Comparison of ENCODE assay signal across 9 mouse cellular contexts in the genomic region with DNA sequence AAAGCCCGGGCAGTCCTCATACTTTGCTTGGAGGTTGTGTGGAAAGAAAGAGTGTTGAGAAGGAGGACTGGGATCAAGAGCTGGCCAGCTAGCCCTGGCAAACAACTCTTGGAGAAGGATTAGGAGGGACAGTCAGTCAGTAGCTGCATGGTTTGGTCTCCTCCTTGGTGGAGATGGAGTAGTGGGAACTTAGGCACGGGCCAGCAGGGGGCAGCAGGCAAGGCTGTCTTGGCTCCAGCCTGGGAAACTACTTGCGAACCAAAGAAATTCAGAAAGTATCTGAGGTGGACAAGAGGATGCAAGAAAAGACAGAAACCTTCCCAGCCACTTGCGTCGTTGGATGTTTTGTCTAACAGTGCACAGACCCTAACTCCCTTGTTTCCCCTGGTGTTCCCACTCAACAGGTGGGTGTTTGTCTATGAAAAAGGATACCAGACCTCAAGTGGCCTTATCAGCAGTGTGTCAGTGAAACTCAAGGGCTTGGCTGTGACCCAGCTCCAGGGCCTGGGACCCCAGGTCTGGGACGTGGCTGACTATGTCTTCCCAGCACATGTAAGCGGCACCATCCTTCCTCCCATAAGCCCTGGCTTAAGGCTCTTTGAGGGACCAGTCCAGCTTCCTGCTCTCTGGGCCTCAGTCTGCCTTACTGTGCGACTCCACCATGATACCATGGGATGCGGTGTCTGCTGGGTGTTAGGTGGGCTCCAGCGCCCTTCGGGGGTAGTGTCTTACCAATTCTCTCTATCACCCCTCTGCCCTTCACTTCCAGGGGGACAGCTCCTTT. TPM values are rescaled to one million over a fixed set of nuclear protein-coding genes. Genes with fewer than 3 reads are reported as not detected.
A peak's percentile ranks its signal among the peaks of the same experiment; 100 is the strongest.
DNase-seq lines count a peak whose midpoint lies in the region; ATAC-seq and TF ChIP-seq lines count a peak whose summit lies in the region.
"Had no signal": no experiment of that assay in that cellular context is flagged by ENCODE, and none has a peak within 500 bp of the region (broad histone marks: within the 10 kb centered on the region; RNA-seq: fewer than 3 reads in every experiment).

No protein-coding gene starts in this region.

- H3K4me2 ChIP-seq in kidney, embryonic 15.5 days: no peak overlapping the region
- no peak overlapping the region for H3K4me2 ChIP-seq in CH12.LX (ENCODE audit: insufficient read depth, low read depth, poor library complexity, severe bottlenecking)
- H3K4me2 ChIP-seq: lung, embryonic 15.5 days had no signal

- no peak overlapping the region for H3K9ac ChIP-seq in kidney, embryonic 15.5 days
- no peak overlapping the region for H3K9ac ChIP-seq in CH12.LX (ENCODE audit: insufficient read depth, low read depth)
- no peak overlapping the region for H3K9ac ChIP-seq in liver, adult 2 months (ENCODE audit: low read depth, low read length)
- H3K9ac ChIP-seq: lung, embryonic 15.5 days had no signal

- no peaks in the 10 kb centered on the region for H3K4me1 ChIP-seq in kidney, embryonic 15.5 days
- H3K4me1 ChIP-seq in CH12.LX (ENCODE audit: control insufficient read depth in 1 of 2, insufficient read depth in 2 of 2): peaks cover 7 to 62% of the 10 kb centered on the region in 2 experiments; a peak in 3 of 4 replicates
- no peaks in the 10 kb centered on the region for H3K4me1 ChIP-seq in liver, adult 2 months (ENCODE audit: control insufficient read depth, insufficient read depth, low read length)
- H3K4me1 ChIP-seq in olfactory bulb, adult 2 months (ENCODE audit: control insufficient read depth, insufficient read depth, low read length): peaks cover 13% of the 10 kb centered on the region

- H3K27me3 ChIP-seq in kidney, embryonic 15.5 days: peaks cover 16% of the 10 kb centered on the region
- H3K27me3 ChIP-seq in CH12.LX (replicated peaks): no peaks in the 10 kb centered on the region
- no peaks in the 10 kb centered on the region for H3K27me3 ChIP-seq in liver, adult 2 months (ENCODE audit: control insufficient read depth, insufficient read depth, low read length)

- no peaks in the 10 kb centered on the region for H3K79me2 ChIP-seq in CH12.LX (replicated peaks; ENCODE audit: control insufficient read depth, extremely low read depth, insufficient read depth, poor library complexity, severe bottlenecking)
- H3K79me2 ChIP-seq in liver, adult 2 months (ENCODE audit: control insufficient read depth, insufficient read depth, low read length): no peaks in the 10 kb centered on the region

- TF ChIP-seq RAD21 in CH12.LX (IDR thresholded peaks at IDR 0.05; ENCODE audit: low read depth, low read length): peak; percentile 75

- no peak for TF ChIP-seq EP300 in CH12.LX (IDR thresholded peaks at IDR 0.05; ENCODE audit: low read length)

- H3K27ac ChIP-seq in kidney, embryonic 15.5 days: no peak overlapping the region
- H3K27ac ChIP-seq in CH12.LX (ENCODE audit: insufficient read depth, low read depth): no peak overlapping the region
- no peak overlapping the region for H3K27ac ChIP-seq in liver, adult 2 months (replicated peaks; ENCODE audit: insufficient read depth, low read depth, low read length)
- H3K27ac ChIP-seq in olfactory bulb, adult 2 months (ENCODE audit: insufficient read depth, low read depth, low read length): no peak overlapping the region
- H3K27ac ChIP-seq: lung, embryonic 15.5 days had no signal

- peak; percentile 82 to 95 for TF ChIP-seq CTCF in CH12.LX (conservative IDR thresholded peaks at IDR 0.05 in 1 of 2, IDR thresholded peaks at IDR 0.05 in 1 of 2; ENCODE audit: low read depth in 2 of 2, low read length in 2 of 2)
- peak; percentile 87 for TF ChIP-seq CTCF in liver, adult 2 months (IDR thresholded peaks at IDR 0.05; ENCODE audit: low read depth, low read length)
- TF ChIP-seq CTCF in olfactory bulb, adult 2 months (IDR thresholded peaks at IDR 0.05; ENCODE audit: insufficient read depth, low read depth, low read length): peak; percentile 83

- H3K4me3 ChIP-seq in kidney, embryonic 15.5 days (replicated peaks): no peak overlapping the region
- no peak overlapping the region for H3K4me3 ChIP-seq in CH12.LX (replicated peaks in 1 of 3; ENCODE audit: low read depth in 2 of 3, low read length in 2 of 3, poor library complexity in 1 of 3)
- H3K4me3 ChIP-seq in liver, adult 2 months (ENCODE audit: insufficient read depth, low read depth, low read length): no peak overlapping the region
- H3K4me3 ChIP-seq in olfactory bulb, adult 2 months (ENCODE audit: insufficient read depth, low read depth, low read length): no peak overlapping the region
- H3K4me3 ChIP-seq: lung, embryonic 15.5 days had no signal

- no peaks in the 10 kb centered on the region for H3K36me3 ChIP-seq in kidney, embryonic 15.5 days
- peaks cover 23 to 78% of the 10 kb centered on the region in 2 experiments for H3K36me3 ChIP-seq in CH12.LX (replicated peaks in 1 of 2; ENCODE audit: control insufficient read depth in 1 of 2, insufficient read depth in 1 of 2, low read length in 1 of 2)
- no peaks in the 10 kb centered on the region for H3K36me3 ChIP-seq in liver, adult 2 months (ENCODE audit: control insufficient read depth, insufficient read depth, low read length)
- H3K36me3 ChIP-seq: lung, embryonic 15.5 days had no signal

- no peak for TF ChIP-seq POLR2A in CH12.LX (IDR thresholded peaks at IDR 0.05; ENCODE audit: low read depth, low read length)
- TF ChIP-seq POLR2A in liver, adult 2 months (IDR thresholded peaks at IDR 0.05; ENCODE audit: extremely low read depth, insufficient read depth, low read length): no peak
- TF ChIP-seq POLR2A in olfactory bulb, adult 2 months (IDR thresholded peaks at IDR 0.05; ENCODE audit: insufficient read depth, low read depth, low read length): no peak

- WGBS in kidney, embryonic 15.5 days: 60% methylated on average over 11 of the region's 11 CpGs
- WGBS in liver, adult 2 months: 53% methylated on average over 11 of the region's 11 CpGs
- 62% methylated on average over 11 of the region's 11 CpGs for WGBS in olfactory bulb, adult 2 months

- no peak for ATAC-seq in kidney, embryonic 15.5 days (replicated peaks; ENCODE audit: low FRiP score)

- peak; percentile 70 for DNase-seq in kidney, adult 18-20 months
- DNase-seq in CH12.LX (ENCODE audit: extremely low read depth): peak; percentile 70
- DNase-seq in adrenal gland, postnatal 14 days: peak; percentile 79
- peak; percentile 31 for DNase-seq in forelimb bud, embryonic 11.5 days (ENCODE audit: low read depth, low spot score)
- DNase-seq in liver, adult 2 months (ENCODE audit: extremely low read depth, low read depth, low spot score): no peak
- no peak for DNase-seq in urinary bladder, adult 2 months (ENCODE audit: low spot score)

- H3K9me3 ChIP-seq in kidney, embryonic 15.5 days (replicated peaks): no peaks in the 10 kb centered on the region
- peaks cover 3% of the 10 kb centered on the region for H3K9me3 ChIP-seq in CH12.LX (replicated peaks; ENCODE audit: low read length)
- H3K9me3 ChIP-seq: lung, embryonic 15.5 days had no signal

- dilution Hi-C loops in CH12.LX (cut with MboI; ENCODE audit: extremely low pct_ligation_motif_present, extremely low pct_unique_long_range_greater_than_20kb, low sequenced_read_pairs): no loop called here

- in situ Hi-C loops in CH12.LX (cut with MboI; ENCODE audit: low pct_ligation_motif_present, low pct_unique_long_range_greater_than_20kb, low sequenced_read_pairs): loop anchor here (10.0 to 25.0 kb wide), 2 partner anchors 433 to 571 kb away; a partner anchor contains a TSS

RNA-seq across cellular contexts. Expression of a gene that starts 9.0 kb away (rescaled TPM):
- polyA plus RNA-seq in kidney, embryonic 15.5 days (2015; fragmentation: Nextera tagmentation; extraction: Ambion mirVana): 1.6 and 1.7 TPM in 2 replicates
- total RNA-seq in CH12.LX (2012; rRNA removed) (12.3 and 21.5 TPM in 2 replicates), CH12.LX (2014; rRNA removed) (15.9 and 18.9 TPM in 2 replicates)
- 22.8 and 23.3 TPM in 2 replicates for polyA plus RNA-seq in CH12.LX (2012; ENCODE audit: insufficient read length, low read depth)
- total RNA-seq in adrenal gland, postnatal 14 days (2021): 0.98 and 1.2 TPM in 2 replicates
- total RNA-seq in liver, adult 2 months (2014; rRNA removed): 0.28 and 0.34 TPM in 2 replicates
- 0.11 and 0.12 TPM in 2 replicates for polyA plus RNA-seq in liver, adult 2 months (2012; rRNA removed)
- polyA plus RNA-seq in olfactory bulb, adult 2 months (2012; ENCODE audit: insufficient read depth, insufficient read length, low replicate concordance, missing spikeins): not detected in 2 replicates
- polyA plus RNA-seq in urinary bladder, adult 2 months (2012; rRNA removed): 542 and 648 TPM in 2 replicates

RNA-seq across cellular contexts. Expression of a gene that starts 10.9 kb away (rescaled TPM):
- polyA plus RNA-seq in kidney, embryonic 15.5 days (2015; fragmentation: Nextera tagmentation; extraction: Ambion mirVana): 6.7 and 9.2 TPM in 2 replicates
- 8.2 and 9.1 TPM in 2 replicates for total RNA-seq in CH12.LX (2012; rRNA removed)
- total RNA-seq in CH12.LX (2014; rRNA removed): 5.1 and 6.8 TPM in 2 replicates
- 5.0 and 5.4 TPM in 2 replicates for polyA plus RNA-seq in CH12.LX (2012; ENCODE audit: insufficient read length, low read depth)
- total RNA-seq in adrenal gland, postnatal 14 days (2021): 1.3 and 1.5 TPM in 2 replicates
- 0.28 and 0.54 TPM in 2 replicates for total RNA-seq in liver, adult 2 months (2014; rRNA removed)
- 0.12 and 0.24 TPM in 2 replicates for polyA plus RNA-seq in liver, adult 2 months (2012; rRNA removed)
- polyA plus RNA-seq in olfactory bulb, adult 2 months (2012; ENCODE audit: insufficient read depth, insufficient read length, low replicate concordance, missing spikeins): not detected in 2 replicates
- 69.6 and 83.9 TPM in 2 replicates for polyA plus RNA-seq in urinary bladder, adult 2 months (2012; rRNA removed)

RNA-seq across cellular contexts. Expression of a gene that starts 39.7 kb away (rescaled TPM):
- polyA plus RNA-seq in kidney, embryonic 15.5 days (2015; fragmentation: Nextera tagmentation; extraction: Ambion mirVana): 12.1 and 12.9 TPM in 2 replicates
- 12.1 and 13.0 TPM in 2 replicates for total RNA-seq in CH12.LX (2012; rRNA removed)
- 11.9 and 12.1 TPM in 2 replicates for total RNA-seq in CH12.LX (2014; rRNA removed)
- 13.9 and 15.0 TPM in 2 replicates for polyA plus RNA-seq in CH12.LX (2012; ENCODE audit: insufficient read length, low read depth)
- total RNA-seq in adrenal gland, postnatal 14 days (2021): 9.2 and 10.9 TPM in 2 replicates
- total RNA-seq in liver, adult 2 months (2014; rRNA removed): 3.7 and 3.8 TPM in 2 replicates
- 1.3 TPM in 2 replicates for polyA plus RNA-seq in liver, adult 2 months (2012; rRNA removed)
- polyA plus RNA-seq in olfactory bulb, adult 2 months (2012; ENCODE audit: insufficient read depth, insufficient read length, low replicate concordance, missing spikeins): not detected in 2 replicates
- 3.7 and 4.6 TPM in 2 replicates for polyA plus RNA-seq in urinary bladder, adult 2 months (2012; rRNA removed)

RNA-seq across cellular contexts. Expression of a gene that starts 46.9 kb away (rescaled TPM):
- 4.2 and 5.7 TPM in 2 replicates for polyA plus RNA-seq in kidney, embryonic 15.5 days (2015; fragmentation: Nextera tagmentation; extraction: Ambion mirVana)
- 136 and 218 TPM in 2 replicates for total RNA-seq in CH12.LX (2012; rRNA removed)
- 44.1 and 61.4 TPM in 2 replicates for total RNA-seq in CH12.LX (2014; rRNA removed)
- 255 and 279 TPM in 2 replicates for polyA plus RNA-seq in CH12.LX (2012; ENCODE audit: insufficient read length, low read depth)
- 10.8 and 25.5 TPM in 2 replicates for total RNA-seq in adrenal gland, postnatal 14 days (2021)
- 0.46 and 1.3 TPM in 2 replicates for total RNA-seq in liver, adult 2 months (2014; rRNA removed)
- polyA plus RNA-seq in liver, adult 2 months (2012; rRNA removed): 1.8 and 2.8 TPM in 2 replicates
- polyA plus RNA-seq in olfactory bulb, adult 2 months (2012; ENCODE audit: insufficient read depth, insufficient read length, low replicate concordance, missing spikeins): 103 TPM in 1 of 2 replicates, not detected in the other
- polyA plus RNA-seq in urinary bladder, adult 2 months (2012; rRNA removed): 24.7 and 35.1 TPM in 2 replicates

Comparison
In these comparisons a context has a peak if more than half of its experiments do, and no peak if none do; other contexts are left out.
1. DNase-seq: peak in kidney, adult 18-20 months (single experiment), CH12.LX (single experiment), adrenal gland, postnatal 14 days (single experiment) and forelimb bud, embryonic 11.5 days (single experiment); none in liver, adult 2 months (single experiment) and urinary bladder, adult 2 months (single experiment).
2. RNA of a gene that starts 9.0 kb away (polyA plus RNA-seq): 542 to 648 TPM in urinary bladder, adult 2 months; 22.8 to 23.3 TPM in CH12.LX, 1.6 to 1.7 TPM in kidney, embryonic 15.5 days, 0.11 to 0.12 TPM in liver, adult 2 months and not detected in olfactory bulb, adult 2 months; every median in the first group is over 10 times any median in the second.
3. Peak in every context shown above with its lines, with median percentiles within 50 percentile points of each other: CTCF ChIP-seq.